Mouse (Mus musculus) adrenal gland, postnatal 4 days (tissue): ENCODE results near the gene Snx10. TPM values are rescaled to one million over a fixed set of nuclear protein-coding genes. Genes with fewer than 3 reads are reported as not detected.

Experiments
- DNase-seq, 2 experiments: peaks; one replicate each; pipeline ENCODE4 v3.0.0; 2021 to 2022; ENCODE audit warnings: low spot score in 2 of 2, mixed read lengths in 2 of 2
- total RNA-seq, 2 experiments: library from RNA; stranded (reverse); gene quantifications; 2 replicates each; pipeline ENCODE4 v1.2.3; 2021

The Snx10 gene
- total RNA-seq, 2 experiments from 2014 or later: 14.5 TPM

DNA sequence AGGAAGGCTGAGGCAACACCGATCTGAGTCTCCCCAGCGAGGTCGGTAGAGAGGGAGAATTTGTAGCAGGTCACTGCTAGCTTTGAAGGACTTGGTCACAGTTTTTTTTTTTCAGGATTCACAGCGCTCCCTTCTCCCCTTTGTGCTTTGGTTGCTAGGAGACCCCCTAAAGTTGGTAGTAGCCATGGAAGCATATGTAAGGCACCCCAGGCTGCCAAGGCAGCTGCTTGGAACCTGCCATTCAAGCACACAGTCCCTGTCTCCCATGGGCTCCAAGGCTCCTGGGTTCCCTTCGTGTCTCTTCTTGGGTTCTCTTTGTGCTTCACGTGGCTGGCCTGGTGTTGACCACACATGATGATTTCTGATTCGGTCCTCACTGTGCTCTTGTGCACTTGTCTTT lies 5.8 kb downstream of the Snx10 start:
- no peak for DNase-seq

DNA sequence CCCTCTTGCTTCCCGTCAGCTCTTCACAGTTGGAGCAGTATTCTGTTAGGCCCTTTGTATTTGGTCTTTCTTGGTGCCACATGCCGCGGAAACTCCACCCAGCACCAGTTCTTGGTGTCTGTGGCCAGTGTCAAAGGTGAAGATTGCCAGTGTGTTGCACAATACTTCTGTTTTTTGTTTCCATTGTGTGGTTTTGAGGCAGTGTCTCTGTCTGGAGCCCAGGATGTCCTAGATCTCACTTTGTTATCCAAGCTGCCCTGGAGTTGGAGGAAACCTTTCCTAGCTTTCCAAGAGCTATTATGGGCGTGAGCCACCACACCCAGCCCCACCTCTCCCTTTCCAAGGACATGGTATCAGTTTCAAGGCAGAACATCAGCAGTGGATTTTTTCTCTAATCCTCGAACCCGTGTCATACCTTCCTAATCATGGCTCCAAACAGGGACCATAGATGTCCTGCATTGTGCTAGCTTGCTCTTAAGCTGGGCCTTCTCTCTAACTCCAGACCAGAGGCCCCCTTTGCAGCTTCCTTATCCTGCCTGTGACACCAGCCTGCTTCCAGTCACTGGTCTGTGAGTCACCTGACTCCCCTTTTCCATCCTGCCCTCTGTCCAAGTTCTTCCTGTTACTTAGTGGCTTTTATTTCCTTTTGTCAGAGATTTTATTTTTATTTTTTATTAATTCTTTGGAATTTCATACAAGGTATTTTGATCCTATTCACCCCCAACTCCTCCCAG lies 9.9 kb downstream of the Snx10 start:
- DNase-seq: no peak

DNA sequence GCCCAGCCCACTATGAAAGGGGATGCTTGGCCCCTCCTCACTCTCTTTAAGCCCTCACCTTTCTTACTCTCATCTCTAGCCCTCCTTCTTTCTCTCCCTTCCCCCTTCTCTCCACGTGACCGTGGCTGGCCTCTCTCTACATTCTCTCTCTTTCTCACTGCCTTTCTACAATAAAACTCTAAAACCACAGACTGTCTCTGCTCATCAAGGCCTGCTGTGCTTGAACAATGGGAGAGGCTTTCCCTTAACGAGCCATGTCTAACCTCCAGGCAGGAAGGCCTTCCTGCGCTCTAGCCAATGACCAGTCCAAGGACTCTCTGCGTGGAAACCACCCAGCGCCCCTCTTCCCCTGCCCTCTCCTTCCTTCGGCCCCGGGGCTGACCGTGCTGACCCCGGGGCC lies 11.9 kb downstream of the Snx10 start:
- DNase-seq: no peak

DNA sequence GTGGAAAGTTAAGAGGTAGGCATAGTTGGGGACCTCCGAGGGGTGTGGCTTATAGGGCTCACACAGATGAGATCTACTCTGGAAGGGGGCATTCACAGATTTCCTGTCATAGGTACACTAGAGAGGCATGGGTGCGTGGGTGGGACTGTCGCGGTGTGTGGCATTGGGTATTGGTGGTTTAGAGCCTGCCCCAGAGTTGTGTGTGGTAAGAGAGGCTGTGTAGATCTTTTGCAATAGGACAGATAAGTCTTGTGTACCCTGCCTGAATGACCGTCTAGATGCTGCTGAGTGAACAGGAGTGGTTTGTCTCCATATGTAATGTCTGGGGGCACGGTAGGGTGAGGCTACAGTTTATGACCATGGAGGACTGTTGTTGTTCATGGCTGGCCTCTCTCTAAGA lies 16.8 kb downstream of the Snx10 start:
- no peak for DNase-seq

DNA sequence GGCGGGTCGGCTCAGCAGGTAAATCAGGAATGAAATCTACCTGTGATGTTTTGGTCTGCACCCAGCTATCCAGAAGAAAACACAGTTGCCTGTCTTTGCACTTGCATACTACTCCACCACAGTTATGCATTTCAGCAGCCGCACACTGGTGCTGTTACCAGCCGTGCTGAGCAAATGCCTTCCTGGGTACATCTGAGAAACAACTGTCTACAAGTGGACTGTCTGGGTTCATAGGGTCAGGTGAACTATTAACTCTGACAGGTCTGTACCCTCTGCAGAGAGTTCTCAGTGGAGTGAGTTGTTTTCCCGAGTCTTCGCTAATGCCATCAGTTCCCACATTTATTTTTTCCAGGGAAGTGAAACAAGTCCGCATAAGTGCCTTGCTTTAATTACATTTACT lies 17.7 kb downstream of the Snx10 start:
- DNase-seq: no peak

DNA sequence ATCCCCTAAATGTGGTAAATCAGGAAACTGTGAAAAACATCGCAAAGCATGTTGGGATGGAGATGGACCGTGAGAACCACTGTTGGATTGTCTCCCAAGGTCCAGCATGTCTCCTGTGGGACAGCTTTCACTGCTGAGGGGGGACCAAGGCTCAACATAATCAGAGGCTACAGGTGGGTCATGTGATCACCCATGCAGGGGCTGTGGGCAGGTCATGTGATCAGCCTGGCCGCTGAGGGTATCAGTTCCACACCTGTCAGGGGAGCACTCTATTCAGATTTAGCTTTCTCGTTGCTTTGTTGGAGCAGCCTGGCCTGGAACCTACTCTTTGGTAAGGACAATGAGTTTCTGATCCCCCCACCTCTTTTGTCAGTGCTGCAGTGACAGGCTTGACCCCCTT lies 18.4 kb downstream of the Snx10 start:
- DNase-seq: no peak

DNA sequence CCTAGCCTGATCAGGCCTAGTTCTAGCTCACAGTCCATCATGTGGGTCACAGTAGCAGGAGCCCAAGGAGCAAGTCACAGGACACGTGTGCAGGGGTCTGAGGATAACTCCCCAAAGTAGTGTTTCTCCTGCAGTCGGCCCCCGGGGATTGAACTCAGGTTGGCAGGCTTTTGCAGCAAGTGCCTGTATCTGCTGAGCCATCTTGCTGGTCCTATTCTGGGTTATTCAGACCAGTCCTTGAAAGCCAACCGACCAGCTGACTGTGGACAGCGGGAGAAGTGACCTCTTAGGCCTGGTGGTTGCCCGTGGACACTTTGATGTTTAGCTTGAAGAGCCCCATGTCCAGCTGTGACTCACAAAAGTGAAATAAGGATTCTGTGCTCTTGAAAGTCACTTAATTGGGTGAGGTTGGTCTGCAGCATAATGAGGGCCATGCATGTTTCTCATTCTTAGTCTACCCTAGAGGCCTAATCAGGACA lies 20.0 kb downstream of the Snx10 start:
- DNase-seq: no peak

DNA sequence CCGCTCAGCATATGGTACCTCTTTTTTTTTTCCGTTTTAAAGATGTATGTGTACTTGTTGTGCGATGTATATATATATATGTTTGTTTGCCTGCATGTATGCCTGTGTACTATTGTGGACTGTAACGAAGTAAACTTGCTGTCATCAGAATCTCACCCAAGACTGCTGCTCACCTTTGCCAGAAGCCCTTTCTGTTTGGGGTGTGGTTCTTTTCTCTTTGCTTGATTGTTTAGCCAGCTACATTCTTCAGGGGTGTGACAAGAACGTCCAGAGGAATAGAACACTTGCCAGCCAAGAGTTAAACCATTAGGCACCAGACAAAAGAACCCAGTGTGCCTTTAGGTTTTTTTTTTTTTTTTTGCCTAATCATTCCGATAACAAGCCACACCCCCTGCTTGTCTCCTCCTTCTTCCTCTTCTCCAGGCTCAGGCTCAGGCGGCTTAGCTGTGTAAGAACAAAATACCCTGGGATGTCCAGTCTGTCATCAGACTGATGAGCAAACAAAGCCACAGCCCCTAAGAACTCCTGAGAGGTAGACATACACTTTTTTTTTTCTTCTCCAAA lies 20.5 kb downstream of the Snx10 start:
- no peak for DNase-seq

DNA sequence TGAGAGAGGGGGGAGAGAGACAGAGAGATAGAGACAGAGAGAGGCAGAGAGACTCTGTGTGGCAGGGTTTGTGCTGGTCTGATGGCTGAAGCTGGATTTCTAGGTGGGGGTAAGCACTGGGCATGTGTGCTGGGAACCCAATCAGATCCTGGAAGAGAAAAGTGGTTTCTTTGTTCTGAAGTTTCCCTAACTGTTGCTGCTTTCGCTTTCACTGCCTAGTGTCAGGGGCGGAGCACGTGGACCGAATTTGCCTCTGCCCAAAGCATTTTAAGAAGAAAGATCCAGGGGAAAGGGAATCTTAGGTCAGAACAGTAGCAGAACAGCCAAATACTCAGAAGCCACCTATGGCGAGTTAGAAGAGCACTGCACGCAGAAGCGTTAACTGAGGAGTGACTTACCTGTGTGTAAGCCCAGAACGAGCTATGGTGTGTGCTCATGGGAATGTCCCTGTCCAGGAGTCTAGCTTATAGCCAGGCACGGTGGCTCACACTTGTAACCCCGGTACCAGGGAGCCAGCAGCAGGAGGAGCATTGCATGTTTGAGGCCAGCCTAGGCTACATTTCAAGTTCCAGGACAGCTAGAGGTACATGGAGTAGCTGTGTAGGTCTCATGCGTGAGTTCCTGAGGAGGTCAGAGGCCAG lies 21.6 kb downstream of the Snx10 start:
- DNase-seq: no peak

DNA sequence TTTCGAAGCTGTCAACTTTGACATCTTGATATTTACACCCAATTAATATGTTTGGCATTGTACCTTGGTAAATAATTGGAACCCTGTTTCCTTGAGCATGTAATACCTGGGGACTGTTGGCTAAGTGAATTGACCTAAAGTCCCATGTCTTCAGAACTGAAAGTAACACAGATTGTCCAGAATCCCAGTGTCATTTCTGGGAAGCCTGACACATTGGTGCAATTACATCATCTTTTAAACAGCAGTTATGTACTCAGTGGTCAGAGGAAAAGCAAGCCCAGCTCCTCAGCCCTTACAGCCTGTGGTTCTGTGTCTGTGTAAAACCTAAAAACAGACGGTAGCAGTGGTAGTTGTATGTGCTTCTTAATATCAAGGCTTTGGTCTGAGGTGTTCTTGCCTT lies 22.4 kb downstream of the Snx10 start:
- no peak for DNase-seq

DNA sequence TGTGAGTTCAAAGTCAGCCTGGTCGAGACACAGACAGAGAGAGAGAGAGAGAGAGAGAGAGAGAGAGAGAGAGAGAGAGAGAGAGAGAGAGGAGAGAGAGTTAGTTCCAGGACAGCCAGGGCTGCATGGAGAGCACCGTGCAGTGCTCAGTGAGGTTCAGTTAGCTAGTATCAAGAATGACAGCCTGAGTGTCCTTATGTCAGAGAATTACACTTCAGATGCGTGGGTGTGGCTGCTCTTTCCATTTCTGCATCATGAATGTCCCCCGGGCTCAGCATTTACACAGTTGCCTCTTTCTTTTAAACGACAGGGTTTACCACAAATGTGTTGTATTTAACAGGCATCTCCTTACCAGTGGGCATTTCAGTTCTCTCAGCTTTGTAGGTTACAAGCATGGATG lies 25.1 kb downstream of the Snx10 start:
- no peak for DNase-seq

DNA sequence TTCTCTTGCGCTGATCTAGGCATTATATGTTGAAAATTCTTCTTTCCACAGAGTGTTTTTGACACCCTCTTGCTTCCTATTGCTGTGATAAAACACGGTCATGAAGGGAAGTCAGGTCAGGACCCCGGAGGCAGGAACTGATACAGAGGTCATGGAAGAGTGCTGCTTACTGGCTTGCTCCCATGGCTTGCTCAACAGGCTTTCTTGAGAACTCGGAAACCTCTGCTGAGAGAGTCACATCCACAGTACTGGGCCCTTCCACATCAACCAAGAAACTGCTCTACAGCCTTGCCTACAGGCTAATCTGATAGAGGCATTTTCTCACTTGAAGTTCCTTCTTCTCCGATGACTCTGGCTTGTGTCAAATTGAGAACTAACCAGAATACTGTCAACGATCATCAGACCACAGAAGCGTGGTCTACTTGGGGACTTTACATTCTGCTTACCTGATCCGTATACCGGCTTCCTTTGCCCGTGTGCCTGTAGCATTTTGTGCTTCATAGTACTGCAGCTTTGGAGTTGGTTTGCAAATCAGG lies 27.6 kb downstream of the Snx10 start:
- no peak for DNase-seq

DNA sequence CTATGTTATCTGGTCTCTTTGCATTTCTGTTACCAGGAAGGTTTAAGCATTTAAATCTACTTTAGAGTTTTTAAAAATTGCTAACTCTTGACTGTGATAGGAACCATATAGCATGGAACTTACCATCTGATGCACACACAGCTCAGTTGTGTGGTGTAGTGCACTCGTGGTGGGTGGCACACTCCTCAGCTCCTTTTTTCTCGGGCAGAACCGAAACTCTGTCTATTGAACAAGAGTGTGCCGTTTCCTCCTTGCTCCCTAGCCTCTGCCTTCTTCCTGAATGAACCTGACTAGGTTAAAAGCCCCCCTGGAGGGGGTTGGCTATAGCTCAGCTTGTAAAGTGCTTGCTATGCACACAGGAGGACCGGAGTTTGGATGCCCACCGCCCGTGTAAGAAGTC lies 32.9 kb downstream of the Snx10 start:
- DNase-seq: no peak

DNA sequence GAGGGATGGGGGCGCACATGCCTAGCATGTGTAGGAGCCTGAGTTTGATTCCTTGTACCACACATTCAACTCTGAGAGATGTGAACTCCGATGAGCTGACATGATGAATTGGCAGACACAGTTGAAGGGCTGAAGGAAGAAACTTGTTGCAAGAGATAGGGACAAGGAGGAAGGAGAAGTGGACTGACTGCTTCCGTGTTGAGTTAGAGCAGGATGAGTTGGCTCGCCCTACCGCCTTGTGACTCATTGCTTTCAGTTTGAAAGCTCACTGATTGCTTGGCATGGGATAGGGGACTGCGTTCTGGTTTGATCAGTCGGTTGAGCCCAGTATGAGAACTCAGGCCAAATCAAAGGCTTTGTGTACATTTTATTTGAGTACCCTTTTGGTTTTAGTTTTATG lies 34.6 kb downstream of the Snx10 start:
- no peak for DNase-seq

DNA sequence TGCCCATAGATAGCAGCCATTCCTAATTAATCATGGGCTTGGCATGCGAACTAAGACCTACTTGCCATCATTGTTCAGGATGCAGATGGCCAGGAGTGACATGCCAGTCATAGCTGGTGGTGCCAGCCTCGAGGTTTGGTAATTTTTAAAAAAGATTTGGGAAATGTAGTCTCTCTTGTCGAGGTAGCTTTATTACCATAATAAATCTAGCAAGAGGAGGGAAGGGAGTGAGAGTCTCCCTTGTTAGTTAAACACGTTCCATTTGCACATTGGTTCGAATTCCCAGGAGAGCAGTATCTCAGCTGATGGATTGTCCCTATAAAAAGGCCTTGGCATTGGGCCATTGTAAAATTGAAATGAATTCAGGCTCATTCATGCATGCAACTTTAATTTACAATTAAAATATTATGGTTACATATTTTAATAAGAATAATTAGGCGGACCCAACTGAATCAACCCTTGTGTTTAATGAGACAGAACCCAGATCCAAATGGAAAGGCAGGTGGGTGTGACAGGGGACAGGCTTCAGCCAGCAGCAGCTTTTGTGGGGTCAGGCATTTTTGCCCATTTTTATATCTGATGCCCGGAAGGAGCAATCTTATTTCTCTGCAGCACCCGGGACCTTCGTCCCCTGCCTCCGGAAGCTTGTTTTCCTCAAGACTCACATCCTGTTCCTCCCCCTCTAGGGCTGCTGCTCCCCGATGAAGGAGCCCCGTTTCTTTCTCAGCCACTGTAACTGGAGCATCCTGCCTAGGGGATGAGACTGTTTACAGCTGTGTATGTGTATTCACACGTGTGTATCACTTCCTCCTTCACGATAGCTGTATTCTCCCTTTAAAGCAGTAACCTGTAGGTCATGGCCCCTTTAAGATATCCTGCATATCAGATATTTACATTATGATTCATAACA lies 43.3 kb downstream of the Snx10 start:
- DNase-seq: no peak

DNA sequence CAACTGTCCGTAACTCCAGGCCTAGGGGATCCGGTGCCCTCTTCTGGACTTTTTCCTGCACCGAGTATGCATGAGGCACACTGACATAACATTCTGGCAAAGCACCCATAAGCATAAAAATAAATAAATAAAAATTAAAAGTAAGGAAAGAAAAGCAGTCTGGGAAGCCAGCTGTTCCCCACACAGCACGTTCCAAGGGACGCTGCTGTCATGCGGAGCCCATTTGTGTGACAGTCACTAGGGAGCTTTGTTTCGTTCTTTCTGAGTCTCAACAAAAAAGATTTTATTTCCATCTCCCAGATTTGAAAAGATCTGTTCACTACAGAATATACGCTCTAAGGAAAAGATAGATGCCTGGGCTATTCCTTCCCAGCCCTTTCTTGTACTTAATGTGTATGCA lies 45.4 kb downstream of the Snx10 start:
- no peak for DNase-seq

DNA sequence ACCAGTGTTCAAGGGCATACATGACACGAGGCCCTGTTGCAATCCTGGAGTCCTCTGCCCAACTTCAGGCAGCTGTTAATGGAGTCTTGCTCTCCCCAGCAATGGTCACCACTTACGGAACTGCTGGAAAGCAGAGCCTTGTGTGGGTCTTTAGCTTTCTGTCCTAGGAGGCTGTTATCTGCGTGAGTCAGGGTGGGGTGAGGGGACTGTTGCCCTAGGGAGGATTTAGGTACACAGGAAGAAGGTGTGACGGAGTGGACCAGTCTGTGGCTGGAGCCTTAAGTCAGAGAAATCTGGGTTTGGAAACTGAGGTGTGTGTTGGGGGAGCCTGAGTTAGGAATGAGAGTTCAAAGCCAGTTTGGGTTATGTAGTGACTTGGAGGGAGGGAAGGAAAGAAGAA lies 49.4 kb downstream of the Snx10 start:
- DNase-seq: no peak

DNA sequence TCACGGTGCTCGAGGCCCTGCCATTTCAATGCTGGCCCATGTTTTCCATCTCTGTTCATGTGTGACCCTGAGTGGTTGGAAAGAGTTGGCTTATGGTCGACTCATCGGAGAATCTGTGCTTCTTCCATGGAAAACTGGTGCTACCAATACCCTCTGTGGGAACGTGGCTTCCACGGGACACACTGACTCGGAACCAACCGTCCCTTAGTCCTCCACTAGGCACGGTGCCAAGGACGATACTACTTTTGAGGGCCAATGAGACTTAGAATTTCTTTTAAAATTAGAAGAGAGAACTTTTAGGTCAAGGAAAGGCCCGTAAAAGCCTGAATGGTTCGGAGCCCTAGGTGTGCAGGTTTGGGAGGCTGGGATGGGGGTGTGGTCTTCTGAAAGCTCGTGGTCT lies 50.4 kb downstream of the Snx10 start:
- no peak for DNase-seq

DNA sequence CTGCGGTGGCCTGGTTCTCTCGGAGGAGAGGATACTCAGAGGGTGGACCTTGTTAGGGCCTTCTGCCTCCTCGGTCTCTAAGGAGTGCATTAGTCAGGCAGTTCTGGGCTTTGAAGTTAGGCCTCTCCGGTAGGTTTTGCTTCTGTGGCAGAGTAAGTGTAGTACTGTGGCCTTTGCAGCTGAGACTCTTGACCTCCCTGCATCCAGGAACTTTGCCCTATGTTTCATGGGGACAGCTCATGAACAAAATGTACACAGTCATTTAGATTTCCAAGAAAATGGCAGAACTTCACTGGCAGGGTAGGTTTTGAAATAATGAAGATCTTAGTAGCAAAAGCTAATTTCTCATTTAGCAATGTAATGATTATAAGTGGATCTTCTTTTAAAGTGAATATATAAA lies 54.7 kb downstream of the Snx10 start:
- no peak for DNase-seq

DNA sequence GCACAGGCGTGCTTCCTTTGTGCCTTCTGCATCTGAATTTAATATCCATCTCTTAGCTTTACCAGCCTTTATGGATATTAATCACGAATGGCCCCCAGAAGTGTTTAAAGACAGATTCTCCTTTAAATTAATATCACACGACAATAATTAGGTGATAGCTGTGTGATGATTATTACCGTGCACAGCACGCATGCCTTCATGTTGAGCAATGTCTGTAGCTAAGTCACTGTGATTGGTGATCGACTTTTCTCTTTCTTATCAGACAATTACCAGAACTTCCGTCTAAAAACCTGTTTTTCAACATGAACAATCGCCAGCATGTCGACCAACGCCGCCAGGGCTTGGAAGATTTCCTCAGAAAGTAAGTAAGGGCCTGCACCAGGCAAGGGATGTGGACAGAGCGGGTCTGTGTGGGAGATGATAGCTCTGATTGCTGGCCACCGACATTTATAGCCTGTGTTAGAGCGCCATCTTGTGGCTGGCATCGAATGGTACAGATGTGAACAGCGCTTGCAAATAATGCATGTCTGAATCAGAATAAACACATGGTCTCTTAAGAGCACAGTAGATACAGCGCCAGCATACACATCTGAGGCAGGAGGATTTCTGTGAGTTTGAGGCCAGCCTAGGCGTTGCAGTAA lies 56.5 kb downstream of the Snx10 start:
- peak; percentile 64 to 68 for DNase-seq

DNA sequence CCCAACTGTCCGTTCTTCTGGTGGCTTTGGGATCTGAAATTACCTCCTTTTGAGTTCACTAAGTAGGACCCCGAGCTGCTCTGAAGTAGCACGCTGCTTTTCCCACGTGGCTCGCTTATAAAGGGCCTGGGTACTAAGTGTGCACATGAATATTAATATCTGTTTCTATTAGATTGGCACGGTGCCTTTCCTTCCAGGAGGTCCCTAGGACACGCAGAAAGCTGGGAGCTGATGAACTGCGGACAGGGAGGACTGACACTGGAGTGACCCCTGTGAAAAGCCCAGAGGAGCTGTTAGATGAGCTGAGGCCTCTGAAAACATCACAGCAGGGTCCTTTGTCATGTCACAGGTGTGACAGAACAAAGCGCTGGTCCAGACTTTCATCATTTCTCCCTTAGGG lies 57.7 kb downstream of the Snx10 start:
- no peak for DNase-seq
